Mouse (Mus musculus) small intestine, adult 2 months (tissue): ENCODE measurements around the gene Creb5.

Experiments
- CTCF ChIP-seq: fragments of 200-500 bp; IDR thresholded peaks from 2 replicates; pipeline ENCODE4 v1.5.1; 2012; ENCODE audit warnings: low read depth, mild to moderate bottlenecking, control low read depth, inconsistent platforms, low read length, moderate library complexity, mixed read lengths; ENCODE audit not compliant: insufficient replicate concordance, insufficient read length; ENCODE audit errors: extremely low read depth
- POLR2A ChIP-seq: fragments of 200-500 bp; IDR thresholded peaks from 2 replicates; pipeline ENCODE4 v1.6.1; 2012; ENCODE audit warnings: low read depth, mild to moderate bottlenecking, control low read depth, inconsistent platforms, low read length, moderate library complexity

DNA sequence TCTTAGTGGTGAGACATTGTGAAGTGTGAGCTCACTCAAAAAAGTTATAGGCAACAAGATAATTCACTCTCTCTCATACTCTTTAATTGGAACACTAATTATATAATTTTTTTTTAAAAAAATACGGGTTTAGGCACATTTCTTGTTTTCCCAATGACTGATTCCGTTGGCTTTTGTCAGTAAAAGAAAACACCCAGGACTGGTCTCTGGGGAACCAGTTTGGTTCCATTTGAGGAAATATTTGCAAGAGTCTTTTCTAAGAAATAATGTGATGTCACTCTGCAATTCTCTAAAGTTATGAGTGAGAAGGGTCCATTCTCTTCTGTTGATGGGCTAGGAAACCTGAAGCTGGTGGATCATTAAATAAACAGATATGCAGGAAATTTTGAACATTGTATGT is 309.3 kb downstream of the Creb5 start:
- TF ChIP-seq CTCF (no peak), POLR2A (no peak)
